Mouse (Mus musculus): Measurements from ENCODE around the gene Macrod2. TPM values are rescaled to one million over a fixed set of nuclear protein-coding genes. Genes with fewer than 3 reads are reported as not detected.

The Macrod2 gene
- total and polyA plus RNA-seq, 2 experiments = 2.0 to 3.3 TPM

GRCm38 (mm10) chr2:142108947-142109346, 1713.8 kb downstream of the Macrod2 start:
- DNase-seq (ENCODE audit: extremely low read depth, low read depth, low spot score) = no peak
- 49% methylated on average over 3 of the region's 3 CpGs for WGBS
- H3K9ac ChIP-seq (ENCODE audit: low read depth, low read length) = no peak overlapping the region
- no peaks in the 10 kb centered on the region for H3K27me3 ChIP-seq (ENCODE audit: control insufficient read depth, insufficient read depth, low read length)
- no peaks in the 10 kb centered on the region for H3K36me3 ChIP-seq (ENCODE audit: control insufficient read depth, insufficient read depth, low read length)
- no peaks in the 10 kb centered on the region for H3K79me2 ChIP-seq (ENCODE audit: control insufficient read depth, insufficient read depth, low read length)
- no peak overlapping the region for H3K4me3 ChIP-seq (ENCODE audit: insufficient read depth, low read depth, low read length)
- no peak overlapping the region for H3K27ac ChIP-seq (replicated peaks; ENCODE audit: insufficient read depth, low read depth, low read length)
- TF ChIP-seq POLR2A (IDR thresholded peaks at IDR 0.05; ENCODE audit: extremely low read depth, insufficient read depth, low read length) (no peak), CTCF (IDR thresholded peaks at IDR 0.05; ENCODE audit: low read depth, low read length) (no peak)
- H3K4me1 ChIP-seq (ENCODE audit: control insufficient read depth, insufficient read depth, low read length) = no peaks in the 10 kb centered on the region

- no peaks in the 10 kb centered on the region for H3K4me1 ChIP-seq (ENCODE audit: control insufficient read depth, insufficient read depth, low read length)
- no peaks in the 10 kb centered on the region for H3K79me2 ChIP-seq (ENCODE audit: control insufficient read depth, insufficient read depth, low read length)
- no peak for DNase-seq (ENCODE audit: extremely low read depth, low read depth, low spot score)
- H3K27ac ChIP-seq (replicated peaks; ENCODE audit: insufficient read depth, low read depth, low read length) = no peak overlapping the region
- H3K36me3 ChIP-seq (ENCODE audit: control insufficient read depth, insufficient read depth, low read length) = no peaks in the 10 kb centered on the region
- H3K27me3 ChIP-seq (ENCODE audit: control insufficient read depth, insufficient read depth, low read length) = no peaks in the 10 kb centered on the region
- TF ChIP-seq CTCF (IDR thresholded peaks at IDR 0.05; ENCODE audit: low read depth, low read length) (no peak), POLR2A (IDR thresholded peaks at IDR 0.05; ENCODE audit: extremely low read depth, insufficient read depth, low read length) (no peak)
- no peak overlapping the region for H3K9ac ChIP-seq (ENCODE audit: low read depth, low read length)
- WGBS = 65% methylated on average over 1 of the region's 1 CpGs
- no peak overlapping the region for H3K4me3 ChIP-seq (ENCODE audit: insufficient read depth, low read depth, low read length)
Measured at GRCm38 (mm10) chr2:142116623-142117022, 1721.5 kb downstream of the Macrod2 start.

DNA sequence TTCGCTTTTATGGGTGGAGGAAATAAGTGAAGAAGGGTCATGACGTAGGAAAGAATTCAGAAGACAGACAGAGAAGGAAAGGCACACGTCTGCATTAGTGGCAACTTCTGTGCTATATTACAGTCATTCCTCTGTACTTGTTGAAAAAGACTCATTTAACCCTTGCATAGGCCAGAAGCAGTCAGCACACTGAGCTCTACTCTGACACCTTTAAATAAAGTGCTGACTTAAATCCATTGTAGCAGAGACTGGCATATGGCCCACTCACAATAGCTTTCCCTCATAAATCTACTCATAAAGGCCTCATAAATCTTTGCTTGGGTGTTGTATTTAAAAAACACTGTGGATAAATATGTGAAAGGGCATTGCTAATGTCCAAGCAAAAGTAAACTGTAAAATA, 1733.0 kb downstream of the Macrod2 start:
- no peaks in the 10 kb centered on the region for H3K4me1 ChIP-seq (ENCODE audit: control insufficient read depth, insufficient read depth, low read length)
- 61% methylated on average over 3 of the region's 3 CpGs for WGBS
- TF ChIP-seq POLR2A (IDR thresholded peaks at IDR 0.05; ENCODE audit: extremely low read depth, insufficient read depth, low read length) (no peak), CTCF (IDR thresholded peaks at IDR 0.05; ENCODE audit: low read depth, low read length) (no peak)
- H3K36me3 ChIP-seq (ENCODE audit: control insufficient read depth, insufficient read depth, low read length) = no peaks in the 10 kb centered on the region
- no peaks in the 10 kb centered on the region for H3K27me3 ChIP-seq (ENCODE audit: control insufficient read depth, insufficient read depth, low read length)
- no peak overlapping the region for H3K27ac ChIP-seq (replicated peaks; ENCODE audit: insufficient read depth, low read depth, low read length)
- no peak for DNase-seq (ENCODE audit: extremely low read depth, low read depth, low spot score)
- H3K79me2 ChIP-seq (ENCODE audit: control insufficient read depth, insufficient read depth, low read length) = no peaks in the 10 kb centered on the region
- H3K9ac ChIP-seq (ENCODE audit: low read depth, low read length) = no peak overlapping the region
- no peak overlapping the region for H3K4me3 ChIP-seq (ENCODE audit: insufficient read depth, low read depth, low read length)

DNA sequence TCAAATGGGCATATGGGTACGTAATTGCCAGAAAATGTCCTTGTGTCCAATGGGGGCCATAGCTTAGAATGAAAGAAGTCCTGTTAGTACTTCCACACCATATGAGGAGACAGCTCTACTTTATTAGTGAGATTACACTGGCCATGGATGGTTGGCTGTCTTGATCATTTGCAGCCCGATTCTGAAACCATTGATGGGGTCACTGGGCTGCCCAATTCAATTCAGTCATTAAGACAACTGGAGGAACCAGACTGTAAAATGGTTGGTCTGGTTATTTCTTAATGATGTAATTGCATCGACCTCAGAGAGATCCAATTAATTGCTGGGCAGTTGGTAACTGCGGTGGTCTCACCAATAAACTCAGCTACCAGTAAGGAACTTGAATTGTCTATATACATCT, 1734.1 kb downstream of the Macrod2 start:
- TF ChIP-seq CTCF (IDR thresholded peaks at IDR 0.05; ENCODE audit: low read depth, low read length) (no peak), POLR2A (IDR thresholded peaks at IDR 0.05; ENCODE audit: extremely low read depth, insufficient read depth, low read length) (no peak)
- no peak for DNase-seq (ENCODE audit: extremely low read depth, low read depth, low spot score)
- no peaks in the 10 kb centered on the region for H3K36me3 ChIP-seq (ENCODE audit: control insufficient read depth, insufficient read depth, low read length)
- no peaks in the 10 kb centered on the region for H3K79me2 ChIP-seq (ENCODE audit: control insufficient read depth, insufficient read depth, low read length)
- H3K4me1 ChIP-seq (ENCODE audit: control insufficient read depth, insufficient read depth, low read length) = no peaks in the 10 kb centered on the region
- WGBS = 88% methylated on average over 4 of the region's 4 CpGs
- no peak overlapping the region for H3K4me3 ChIP-seq (ENCODE audit: insufficient read depth, low read depth, low read length)
- no peak overlapping the region for H3K9ac ChIP-seq (ENCODE audit: low read depth, low read length)
- no peaks in the 10 kb centered on the region for H3K27me3 ChIP-seq (ENCODE audit: control insufficient read depth, insufficient read depth, low read length)
- no peak overlapping the region for H3K27ac ChIP-seq (replicated peaks; ENCODE audit: insufficient read depth, low read depth, low read length)

- no peaks in the 10 kb centered on the region for H3K79me2 ChIP-seq (ENCODE audit: control insufficient read depth, insufficient read depth, low read length)
- H3K4me3 ChIP-seq (ENCODE audit: insufficient read depth, low read depth, low read length) = no peak overlapping the region
- 70% methylated on average over 2 of the region's 2 CpGs for WGBS
- no peaks in the 10 kb centered on the region for H3K4me1 ChIP-seq (ENCODE audit: control insufficient read depth, insufficient read depth, low read length)
- TF ChIP-seq CTCF (IDR thresholded peaks at IDR 0.05; ENCODE audit: low read depth, low read length) = no peak
- TF ChIP-seq POLR2A (IDR thresholded peaks at IDR 0.05; ENCODE audit: extremely low read depth, insufficient read depth, low read length) = no peak
- no peak overlapping the region for H3K9ac ChIP-seq (ENCODE audit: low read depth, low read length)
- DNase-seq (ENCODE audit: extremely low read depth, low read depth, low spot score) = no peak
- H3K27me3 ChIP-seq (ENCODE audit: control insufficient read depth, insufficient read depth, low read length) = no peaks in the 10 kb centered on the region
- no peak overlapping the region for H3K27ac ChIP-seq (replicated peaks; ENCODE audit: insufficient read depth, low read depth, low read length)
- H3K36me3 ChIP-seq (ENCODE audit: control insufficient read depth, insufficient read depth, low read length) = no peaks in the 10 kb centered on the region
Measured at GRCm38 (mm10) chr2:142149310-142149709, 1754.2 kb downstream of the Macrod2 start.

GRCm38 (mm10) chr2:142163506-142164275, 1768.6 kb downstream of the Macrod2 start:
- TF ChIP-seq POLR2A (IDR thresholded peaks at IDR 0.05; ENCODE audit: extremely low read depth, insufficient read depth, low read length) (no peak), CTCF (IDR thresholded peaks at IDR 0.05; ENCODE audit: low read depth, low read length) (no peak)
- no peak overlapping the region for H3K27ac ChIP-seq (replicated peaks; ENCODE audit: insufficient read depth, low read depth, low read length)
- no peak overlapping the region for H3K9ac ChIP-seq (ENCODE audit: low read depth, low read length)
- DNase-seq (ENCODE audit: extremely low read depth, low read depth, low spot score) = no peak
- H3K36me3 ChIP-seq (ENCODE audit: control insufficient read depth, insufficient read depth, low read length) = no peaks in the 10 kb centered on the region
- no peaks in the 10 kb centered on the region for H3K79me2 ChIP-seq (ENCODE audit: control insufficient read depth, insufficient read depth, low read length)
- 53% methylated on average over 10 of the region's 10 CpGs for WGBS
- H3K27me3 ChIP-seq (ENCODE audit: control insufficient read depth, insufficient read depth, low read length) = no peaks in the 10 kb centered on the region
- H3K4me1 ChIP-seq (ENCODE audit: control insufficient read depth, insufficient read depth, low read length) = no peaks in the 10 kb centered on the region
- H3K4me3 ChIP-seq (ENCODE audit: insufficient read depth, low read depth, low read length) = no peak overlapping the region
